In genomic region chr19:44280755-44281154, GRCm38 (mm10) we compare ENCODE assay signal across 8 mouse cellular contexts. TPM values are rescaled to one million over a fixed set of nuclear protein-coding genes. Genes with fewer than 3 reads are reported as not detected.
DNase-seq lines count a peak whose midpoint lies in the region; ATAC-seq and TF ChIP-seq lines count a peak whose summit lies in the region.

No protein-coding gene starts in this region.

- H3K4me2 ChIP-seq in heart, postnatal 0 days (ENCODE audit: low read depth, low read length): peak overlapping the region; percentile 34
- peak overlapping the region; percentile 7; the same call in 1 of the 2 replicates for H3K4me2 ChIP-seq in limb, embryonic 13.5 days (replicated peaks)

- H3K27ac ChIP-seq in brown adipose tissue, adult 24 weeks (replicated peaks; ENCODE audit: low read depth, low read length): peak overlapping the region; percentile 54; the same call in 1 of the 2 replicates
- H3K27ac ChIP-seq in heart, postnatal 0 days (ENCODE audit: low read depth): peak overlapping the region; percentile 80
- H3K27ac ChIP-seq in limb, embryonic 13.5 days: peak overlapping the region; percentile 75

- WGBS in heart, postnatal 0 days: 2% methylated on average over 6 of the region's 6 CpGs
- 8% methylated on average over 6 of the region's 6 CpGs for WGBS in limb, embryonic 13.5 days

- no peak overlapping the region; the same call in 1 of the 2 replicates for H3K9ac ChIP-seq in heart, postnatal 0 days (replicated peaks; ENCODE audit: low read depth, low read length)
- no peak overlapping the region for H3K9ac ChIP-seq in limb, embryonic 13.5 days

- no peak overlapping the region for H3K4me3 ChIP-seq in brown adipose tissue, adult 24 weeks (ENCODE audit: insufficient read depth, low read depth, low read length)
- no peak overlapping the region for H3K4me3 ChIP-seq in heart, postnatal 0 days (ENCODE audit: low read depth, low read length)
- no peak overlapping the region for H3K4me3 ChIP-seq in limb, embryonic 13.5 days

- no peaks in the 10 kb centered on the region for H3K9me3 ChIP-seq in heart, postnatal 0 days (replicated peaks; ENCODE audit: control insufficient read depth, low read length)
- no peaks in the 10 kb centered on the region for H3K9me3 ChIP-seq in limb, embryonic 13.5 days

- TF ChIP-seq EP300 in heart, postnatal 0 days (IDR thresholded peaks at IDR 0.05; ENCODE audit: low read depth): no peak

- peak; percentile 93 for DNase-seq in heart, adult 11 months
- no peak for DNase-seq in heart, postnatal 25 days (ENCODE audit: low spot score)
- DNase-seq in heart, postnatal 0 days (ENCODE audit: low spot score): peak; percentile 76
- DNase-seq in naive thymus-derived CD4-positive, alpha-beta T cell, adult 2 months (ENCODE audit: low read depth): peak; percentile 84
- DNase-seq in ovary, postnatal 36 days (ENCODE audit: low spot score): no peak
- no peak for DNase-seq in layer of hippocampus, postnatal 25 days (ENCODE audit: extremely low spot score in 1 of 2, low spot score in 1 of 2)

- no peak for TF ChIP-seq CTCF in heart, postnatal 0 days (IDR thresholded peaks at IDR 0.05; ENCODE audit: low read depth)

- H3K36me3 ChIP-seq in heart, postnatal 0 days (replicated peaks; ENCODE audit: control insufficient read depth, insufficient read depth, low read length): no peaks in the 10 kb centered on the region
- no peaks in the 10 kb centered on the region for H3K36me3 ChIP-seq in limb, embryonic 13.5 days

- H3K4me1 ChIP-seq in brown adipose tissue, adult 24 weeks (ENCODE audit: control insufficient read depth, insufficient read depth, insufficient read length, low read length): peaks cover 12% of the 10 kb centered on the region; the same call in 1 of the 2 replicates
- peaks cover 42% of the 10 kb centered on the region for H3K4me1 ChIP-seq in heart, postnatal 0 days (ENCODE audit: control insufficient read depth, insufficient read depth)
- peaks cover 55% of the 10 kb centered on the region for H3K4me1 ChIP-seq in limb, embryonic 13.5 days

- intact Hi-C loops in heart, postnatal 25 days (cut with DNase I): no loop called here

- ATAC-seq in heart, postnatal 0 days (ENCODE audit: insufficient read depth, low read depth): no peak
- ATAC-seq in limb, embryonic 13.5 days (ENCODE audit: low FRiP score, low read depth): no peak

- H3K27me3 ChIP-seq in heart, postnatal 0 days (ENCODE audit: control insufficient read depth, insufficient read depth, low read length): no peaks in the 10 kb centered on the region
- H3K27me3 ChIP-seq in limb, embryonic 13.5 days: no peaks in the 10 kb centered on the region

RNA-seq across cellular contexts. Expression of gene Scd2, which starts 12.7 kb away (rescaled TPM):
- total RNA-seq in heart, postnatal 25 days (2021): 10 to 100 TPM; 12.5 to 13.1 TPM
- 247 and 253 TPM in 2 replicates for polyA plus RNA-seq in brown adipose tissue, adult 24 weeks (2012; ENCODE audit: insufficient read depth, insufficient read length, missing spikeins)
- total RNA-seq in heart, postnatal 0 days (2014; rRNA removed; ENCODE audit: low replicate concordance): 307 and 374 TPM in 2 replicates
- 47.5 and 61.2 TPM in 2 replicates for polyA plus RNA-seq in heart, postnatal 0 days (2015; fragmentation: Nextera tagmentation; extraction: Ambion mirVana)
- 197 and 219 TPM in 2 replicates for polyA plus RNA-seq in limb, embryonic 13.5 days (2015; fragmentation: Nextera tagmentation; extraction: Ambion mirVana)
- total RNA-seq in layer of hippocampus, postnatal 25 days (2021): 100 to 1,000 TPM; 642 to 712 TPM

RNA-seq across cellular contexts. Expression of gene Scd4, which starts 52.1 kb away (rescaled TPM):
- 1 to 10 TPM; 6.5 to 9.2 TPM for total RNA-seq in heart, postnatal 25 days (2021)
- 0.96 and 2.5 TPM in 2 replicates for polyA plus RNA-seq in brown adipose tissue, adult 24 weeks (2012; ENCODE audit: insufficient read depth, insufficient read length, missing spikeins)
- total RNA-seq in heart, postnatal 0 days (2014; rRNA removed; ENCODE audit: low replicate concordance): 10.8 and 37.4 TPM in 2 replicates
- polyA plus RNA-seq in heart, postnatal 0 days (2015; fragmentation: Nextera tagmentation; extraction: Ambion mirVana): 30.8 and 38.2 TPM in 2 replicates
- polyA plus RNA-seq in limb, embryonic 13.5 days (2015; fragmentation: Nextera tagmentation; extraction: Ambion mirVana): 0.13 and 0.14 TPM in 2 replicates
- total RNA-seq in layer of hippocampus, postnatal 25 days (2021): 1 to 10 TPM; 2.8 to 2.9 TPM

Comparison
In these comparisons a context has a peak if more than half of its experiments do, and no peak if none do; other contexts are left out.
1. DNase-seq: peak in heart, adult 11 months (single experiment), heart, postnatal 0 days (single experiment) and naive thymus-derived CD4-positive, alpha-beta T cell, adult 2 months (single experiment); none in heart, postnatal 25 days (single experiment), ovary, postnatal 36 days (single experiment) and layer of hippocampus, postnatal 25 days (0 of 2).
2. RNA of gene Scd2, which starts 12.7 kb away (total RNA-seq): 642 to 712 TPM in layer of hippocampus, postnatal 25 days and 307 to 374 TPM in heart, postnatal 0 days; 12.5 to 13.1 TPM in heart, postnatal 25 days; every median in the first group is over 10 times any median in the second.
3. Peak in every context shown above with its lines, with median percentiles within 50 percentile points of each other: H3K27ac ChIP-seq.